Mouse (Mus musculus): ENCODE data around the gene Srp14.

Srp14 gene

GRCm38 (mm10) chr2:118442172-118442571 lies 37.3 kb downstream of the Srp14 start:
- no peak for DNase-seq (ENCODE audit: low spot score in 2 of 2)

GRCm38 (mm10) chr2:118431589-118431988 lies 47.9 kb downstream of the Srp14 start:
- DNase-seq (ENCODE audit: low spot score in 2 of 2), result peak in 1 of 2 experiments; percentile 64

GRCm38 (mm10) chr2:118430630-118431029 lies 48.9 kb downstream of the Srp14 start:
- no peak for DNase-seq (ENCODE audit: low spot score in 2 of 2)

- DNase-seq (ENCODE audit: low spot score in 2 of 2), result no peak
Observed at GRCm38 (mm10) chr2:118429297-118429696, 50.2 kb downstream of the Srp14 start.

- DNase-seq (ENCODE audit: low spot score in 2 of 2), result no peak
Observed at GRCm38 (mm10) chr2:118428296-118428695, 51.2 kb downstream of the Srp14 start.

Measured in spleen, postnatal 10 days (tissue).